Mouse (Mus musculus) brain, embryonic 18.5 days (tissue): Measurements from ENCODE around the gene Aqp8.

Source experiments
- DNase-seq: peaks from one replicate; pipeline ENCODE4 v3.0.0-alpha.2; 2012; ENCODE audit warnings: low read depth, low spot score

Aqp8 gene

GRCm38 (mm10) chr7:123462070-123462501 is at the start of gene Aqp8:
Gene Aqp8 (plus strand): TSS chr7:123462291.
- no peak for DNase-seq

DNA sequence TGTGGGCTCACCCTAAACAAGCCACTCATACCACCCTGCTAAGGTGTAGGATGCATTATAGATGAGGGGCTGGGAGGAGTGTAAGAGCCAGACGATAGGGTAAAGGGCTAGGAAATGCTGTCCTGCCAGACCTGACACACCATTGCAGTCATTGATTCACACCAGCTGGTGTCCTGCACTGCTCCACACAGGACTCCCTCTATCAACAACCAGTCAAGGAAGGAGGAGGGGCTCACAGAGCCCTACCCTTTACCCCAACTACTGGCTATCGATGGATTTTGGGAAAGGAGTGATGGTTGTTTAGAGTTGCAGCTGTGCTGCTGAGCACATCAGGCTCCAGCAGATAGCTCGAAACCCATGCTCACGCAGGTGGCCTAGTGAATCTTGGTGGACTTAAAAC is 45.3 kb upstream of the Aqp8 start:
- no peak for DNase-seq

GRCm38 (mm10) chr7:123417661-123418060 is 44.4 kb upstream of the Aqp8 start:
- no peak for DNase-seq

- no peak for DNase-seq
Measured at GRCm38 (mm10) chr7:123419984-123420383, 42.1 kb upstream of the Aqp8 start.

DNA sequence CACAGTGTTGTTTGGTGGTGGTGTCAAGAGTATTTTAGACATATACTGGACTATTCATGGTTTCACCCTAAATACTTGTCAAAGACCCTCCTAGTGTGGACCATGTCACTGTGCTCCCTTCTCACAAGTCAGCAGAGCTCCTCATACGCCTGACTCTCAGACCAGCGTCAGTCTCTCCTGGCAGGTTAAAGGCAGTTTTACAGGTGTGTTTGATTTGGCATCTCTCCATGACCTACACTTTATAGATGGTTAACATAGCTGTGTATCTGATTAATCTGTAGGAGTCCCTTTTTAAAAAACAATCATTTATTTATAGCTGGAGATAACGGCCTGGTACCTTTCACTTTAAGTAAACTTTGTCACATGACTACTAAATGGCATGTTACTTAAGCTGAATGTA is 40.1 kb upstream of the Aqp8 start:
- no peak for DNase-seq

DNA sequence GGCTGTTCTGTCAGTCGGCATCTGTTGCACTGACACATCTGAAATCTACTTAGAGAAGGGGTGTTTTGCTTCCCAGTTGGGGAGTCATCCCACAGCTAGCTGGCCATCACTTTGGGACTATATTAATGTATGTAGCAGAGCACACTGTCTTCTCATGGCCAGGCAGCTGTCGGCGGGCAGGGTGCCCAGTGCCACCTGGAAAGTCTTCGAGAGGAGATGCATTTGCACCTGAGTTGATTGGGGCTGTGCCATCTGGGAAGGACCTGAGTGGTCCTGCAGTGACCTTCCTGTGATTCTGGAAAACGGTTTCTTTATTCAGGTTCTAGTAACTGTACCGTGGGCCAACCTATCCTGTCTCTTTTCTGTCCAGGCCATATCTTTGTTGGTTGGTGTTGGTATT is 37.8 kb upstream of the Aqp8 start:
- no peak for DNase-seq

GRCm38 (mm10) chr7:123425134-123425757 is 36.8 kb upstream of the Aqp8 start:
- no peak for DNase-seq

- no peak for DNase-seq
Measured at GRCm38 (mm10) chr7:123429624-123430410, 32.3 kb upstream of the Aqp8 start.

- DNase-seq, result no peak
Measured at GRCm38 (mm10) chr7:123430411-123430705, 31.7 kb upstream of the Aqp8 start.

DNA sequence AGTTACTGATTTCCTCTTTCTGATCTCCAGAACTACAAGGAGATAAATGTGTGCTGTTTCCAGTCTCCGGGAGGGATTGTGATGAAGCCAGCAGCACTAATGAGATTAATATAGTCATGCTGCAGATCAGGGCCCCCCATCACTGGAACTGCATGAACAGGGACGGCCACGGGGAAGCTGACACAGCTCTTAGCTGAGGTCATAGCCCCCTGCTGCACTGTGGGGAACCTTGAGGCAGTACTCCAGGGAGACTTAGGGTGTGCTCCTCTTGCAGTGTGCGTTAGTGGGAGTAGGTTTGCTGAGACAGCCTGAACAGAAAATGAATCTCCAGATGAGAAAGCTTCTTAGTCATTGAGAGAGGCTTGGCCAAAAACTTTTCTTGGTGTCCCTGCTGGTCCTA is 30.9 kb upstream of the Aqp8 start:
- no peak for DNase-seq

DNA sequence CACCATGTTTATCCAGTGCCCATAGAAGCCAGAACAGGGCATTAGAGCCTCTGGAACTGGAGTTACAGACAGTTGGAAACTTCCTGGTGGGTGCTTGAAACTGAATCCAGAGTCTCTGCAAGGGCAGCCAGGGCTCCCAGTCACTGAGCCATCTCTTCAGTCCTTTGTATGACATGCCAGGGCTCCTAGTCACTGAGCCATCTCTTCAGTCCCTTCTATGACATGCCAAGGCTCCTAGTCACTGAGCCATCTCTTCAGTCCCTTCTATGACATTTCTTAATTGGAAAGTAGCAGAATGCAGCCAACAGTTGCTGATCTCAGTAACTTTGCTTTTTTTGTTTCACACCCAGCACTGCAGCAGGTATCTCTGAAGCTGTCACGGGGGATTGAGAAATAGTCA is 20.0 kb upstream of the Aqp8 start:
- DNase-seq, result no peak

DNA sequence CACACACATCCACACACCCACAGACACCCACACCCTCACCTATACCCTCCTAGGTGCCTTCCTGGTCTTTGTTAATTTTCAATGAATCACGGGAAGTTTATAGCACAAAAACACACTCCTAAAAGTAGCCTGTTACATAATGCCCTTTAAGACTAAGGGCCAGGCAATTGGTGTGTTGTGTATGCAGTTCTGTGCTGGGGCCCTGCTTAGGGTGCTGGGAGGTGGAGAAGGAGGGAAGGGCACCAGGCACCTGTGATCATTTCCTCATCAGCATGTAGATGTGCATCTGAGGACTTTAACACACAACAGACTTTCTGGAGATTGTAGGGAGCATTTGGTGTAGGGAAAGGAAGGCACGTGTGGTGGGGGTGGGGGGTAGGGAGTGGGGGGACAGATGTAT is 13.3 kb upstream of the Aqp8 start:
- no peak for DNase-seq

DNA sequence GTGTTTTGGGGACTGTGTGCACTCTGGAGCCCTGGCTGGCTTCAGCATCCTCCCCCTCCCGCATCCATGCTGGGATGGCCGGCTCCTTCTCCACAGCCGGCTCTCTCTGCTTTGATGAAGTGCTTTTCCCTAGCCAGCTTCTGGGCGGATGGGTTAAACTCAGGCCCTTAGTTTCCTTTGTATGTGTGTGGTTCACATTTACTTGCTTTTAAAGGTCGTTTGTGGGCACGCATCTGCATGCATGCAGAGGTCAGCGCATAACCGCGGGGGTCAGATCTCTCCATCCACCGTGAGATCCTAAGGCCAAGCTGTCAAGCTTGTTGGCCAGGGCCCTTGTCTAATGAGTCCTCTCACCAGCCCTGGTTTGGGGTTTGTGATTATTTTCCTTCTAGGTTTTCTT is 12.4 kb upstream of the Aqp8 start:
- no peak for DNase-seq

- DNase-seq, result no peak
Measured at GRCm38 (mm10) chr7:123450515-123450914, 11.6 kb upstream of the Aqp8 start.

GRCm38 (mm10) chr7:123452551-123452950 is 9.5 kb upstream of the Aqp8 start:
- DNase-seq, result no peak

- no peak for DNase-seq
Measured at GRCm38 (mm10) chr7:123453066-123453465, 9.0 kb upstream of the Aqp8 start.

GRCm38 (mm10) chr7:123455088-123455487 is 7.0 kb upstream of the Aqp8 start:
- no peak for DNase-seq

DNA sequence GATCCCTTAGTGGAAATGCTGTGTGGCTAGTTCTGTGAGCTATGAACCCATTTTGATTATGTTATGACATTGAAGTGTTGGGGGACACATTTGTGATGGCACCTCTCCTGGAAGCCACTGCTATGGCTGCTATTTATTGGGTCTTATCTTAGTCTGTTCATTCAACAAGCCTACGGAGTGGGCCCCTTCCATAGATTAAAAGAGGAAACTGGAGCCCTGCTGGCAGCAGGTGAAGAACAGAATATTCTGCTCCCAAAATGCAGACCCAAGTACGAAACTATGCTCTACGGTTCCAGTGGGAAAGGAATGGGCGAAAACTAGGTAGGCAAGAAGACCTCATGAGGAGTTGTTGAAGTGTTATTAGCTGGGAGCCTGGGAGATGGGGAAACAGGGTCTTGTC is 3.8 kb upstream of the Aqp8 start:
- no peak for DNase-seq

GRCm38 (mm10) chr7:123459247-123459646 is 2.8 kb upstream of the Aqp8 start:
- DNase-seq, result no peak

DNA sequence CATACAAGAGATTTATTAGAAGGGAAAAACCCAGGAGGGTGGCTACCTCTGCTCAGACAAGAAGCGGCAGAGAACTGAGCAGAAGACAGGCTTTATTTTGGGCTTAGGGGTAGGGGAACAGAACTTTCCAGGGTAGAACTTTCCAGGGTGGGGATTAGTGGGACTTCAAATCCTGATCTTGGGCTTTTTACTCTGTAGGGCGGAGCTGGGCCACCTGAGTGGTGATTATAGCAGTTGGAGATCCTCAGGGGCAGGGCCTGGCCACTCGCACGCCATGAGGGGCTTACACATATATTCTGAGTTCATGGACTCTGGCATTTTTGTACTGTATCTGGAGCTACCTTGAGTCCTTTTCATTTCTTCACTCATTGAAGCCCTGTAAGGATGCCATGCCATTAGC is 775 bp upstream of the Aqp8 start:
- DNase-seq, result no peak

DNA sequence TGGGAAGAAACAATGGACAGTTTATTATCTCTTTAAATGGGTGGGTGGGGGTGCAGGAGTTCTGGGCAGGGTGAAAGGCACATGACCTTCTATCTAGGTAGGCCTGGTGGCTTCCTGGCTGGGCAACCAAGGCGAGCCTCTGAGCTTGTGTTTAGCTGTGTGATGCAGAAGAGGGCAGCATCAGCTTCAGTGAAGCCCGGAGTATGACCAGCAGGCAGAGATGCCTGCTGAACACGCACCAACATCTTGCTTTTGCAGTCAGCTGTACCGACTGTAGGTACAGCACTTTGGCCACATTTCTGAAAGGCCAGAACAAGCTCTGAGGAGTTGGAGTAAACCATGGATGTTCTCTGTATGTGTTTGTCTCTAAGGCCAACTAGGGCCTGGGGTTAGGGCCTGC is 1.5 kb downstream of the Aqp8 start:
- no peak for DNase-seq

DNA sequence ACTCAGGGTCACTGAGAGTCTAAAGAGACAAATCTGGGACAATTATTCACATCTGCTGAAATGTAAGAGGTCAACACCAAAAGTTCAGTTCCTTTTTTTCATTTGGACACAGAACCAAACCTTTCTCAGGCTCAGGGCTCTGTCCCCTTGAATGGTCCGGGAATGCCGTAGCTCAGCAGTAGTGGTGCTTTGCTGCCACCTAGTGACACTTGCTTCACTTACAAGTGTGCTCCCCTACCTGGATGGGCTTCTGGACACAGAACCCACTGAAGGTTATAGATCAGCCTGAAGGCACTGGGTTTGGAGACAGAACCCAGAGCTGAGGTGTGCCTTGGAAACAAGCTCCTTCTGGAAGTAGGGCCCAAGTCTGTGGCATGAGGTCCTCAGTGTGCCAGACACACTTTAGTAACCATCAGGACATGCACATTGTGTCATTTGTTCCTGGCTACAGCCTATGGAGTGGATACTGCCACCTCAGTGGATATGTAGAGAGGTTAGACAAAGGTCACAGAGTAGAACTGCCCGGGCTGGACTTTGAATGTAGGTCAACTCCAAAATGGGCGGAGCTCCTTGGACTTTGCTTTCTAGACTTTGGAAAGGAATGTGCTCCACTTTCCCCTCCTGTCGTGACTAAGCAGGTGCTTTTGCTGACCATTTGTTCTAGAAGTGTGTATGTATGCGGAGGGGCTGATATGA is 3.7 kb downstream of the Aqp8 start:
- peak; percentile 24 for DNase-seq

DNA sequence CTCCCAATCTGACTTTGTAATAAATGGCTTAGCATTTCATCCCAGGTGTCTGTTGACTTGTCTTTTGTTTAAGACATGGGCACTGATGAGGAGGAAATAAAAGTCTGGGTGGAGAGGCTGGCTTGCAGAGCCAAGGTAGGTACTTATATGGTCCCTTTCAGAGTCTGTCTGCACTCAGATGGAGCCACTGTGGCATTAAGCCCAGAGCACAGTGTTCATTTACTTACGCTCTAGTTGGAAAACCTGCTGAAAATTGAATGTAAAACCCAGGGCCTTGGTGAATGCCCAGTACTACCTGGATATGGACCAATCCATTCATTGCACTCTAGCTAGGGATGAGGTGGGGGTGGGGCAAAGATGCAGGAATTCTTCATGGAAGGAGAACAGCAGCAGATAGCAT is 5.9 kb downstream of the Aqp8 start:
- DNase-seq, result no peak
